Mouse (Mus musculus): Measurements from ENCODE around the gene Tmem151a. TPM values are rescaled to one million over a fixed set of nuclear protein-coding genes. Genes with fewer than 3 reads are reported as not detected.

The Tmem151a gene
- polyA plus RNA-seq, 1 experiment from 2014 or later, result 4.4 TPM

GRCm38 (mm10) chr19:5060365-5061330 lies 24.7 kb downstream of the Tmem151a start:
- Histone ChIP-seq H3K4me1 (replicated peaks) (peaks cover 28% of the 10 kb centered on the region), H3K27me3 (peaks cover 14% of the 10 kb centered on the region), H3K4me2 (replicated peaks) (no peak overlapping the region), H3K9me3 (no peaks in the 10 kb centered on the region), H3K36me3 (no peaks in the 10 kb centered on the region), H3K4me3 (replicated peaks) (no peak overlapping the region), H3K27ac (no peak overlapping the region), H3K9ac (replicated peaks) (no peak overlapping the region)
- WGBS, result 41% methylated on average over 5 of the region's 5 CpGs
- no peak for ATAC-seq

- H3K4me3 ChIP-seq (replicated peaks), result no peak overlapping the region
- H3K36me3 ChIP-seq, result no peaks in the 10 kb centered on the region
- H3K4me1 ChIP-seq (replicated peaks), result peaks cover 28% of the 10 kb centered on the region
- WGBS, result 10% methylated on average over 10 of the region's 10 CpGs
- H3K9me3 ChIP-seq, result no peaks in the 10 kb centered on the region
- H3K4me2 ChIP-seq (replicated peaks), result no peak overlapping the region
- peak; percentile 41; the same call in 1 of the 2 replicates for ATAC-seq
- H3K27ac ChIP-seq, result no peak overlapping the region
- peak overlapping the region; percentile 33; the same call in 1 of the 2 replicates for H3K9ac ChIP-seq (replicated peaks)
- H3K27me3 ChIP-seq, result peaks cover 20% of the 10 kb centered on the region
These were observed 26.2 kb downstream of the Tmem151a start for GRCm38 (mm10) chr19:5058801-5059771.

GRCm38 (mm10) chr19:5057876-5058775 lies 27.2 kb downstream of the Tmem151a start:
- H3K4me3 ChIP-seq (replicated peaks), result no peak overlapping the region

GRCm38 (mm10) chr19:5056251-5056650 lies 29.1 kb downstream of the Tmem151a start:
- no peak overlapping the region for H3K27ac ChIP-seq
- no peak overlapping the region; the same call in 1 of the 2 replicates for H3K9ac ChIP-seq (replicated peaks)
- peaks cover 48% of the 10 kb centered on the region for H3K27me3 ChIP-seq
- H3K36me3 ChIP-seq, result no peaks in the 10 kb centered on the region
- 6% methylated on average over 6 of the region's 6 CpGs for WGBS
- no peak overlapping the region for H3K4me2 ChIP-seq (replicated peaks)
- H3K9me3 ChIP-seq, result no peaks in the 10 kb centered on the region
- H3K4me3 ChIP-seq (replicated peaks), result no peak overlapping the region
- peaks cover 30% of the 10 kb centered on the region for H3K4me1 ChIP-seq (replicated peaks)
- ATAC-seq, result peak; percentile 52

More at GRCm38 (mm10) chr19:5057876-5058775, 27.2 kb downstream of the Tmem151a start:
- Histone ChIP-seq H3K27ac (no peak overlapping the region), H3K4me2 (replicated peaks) (no peak overlapping the region), H3K9me3 (no peaks in the 10 kb centered on the region), H3K4me1 (replicated peaks) (peaks cover 28% of the 10 kb centered on the region), H3K9ac (replicated peaks) (no peak overlapping the region), H3K27me3 (peaks cover 30% of the 10 kb centered on the region), H3K36me3 (no peaks in the 10 kb centered on the region)
- WGBS, result 28% methylated on average over 16 of the region's 16 CpGs
- no peak for ATAC-seq

GRCm38 (mm10) chr19:5053909-5054308 lies 31.4 kb downstream of the Tmem151a start:
- H3K4me1 ChIP-seq (replicated peaks), result peaks cover 35% of the 10 kb centered on the region

GRCm38 (mm10) chr19:5052853-5053252 lies 32.5 kb downstream of the Tmem151a start:
- Histone ChIP-seq H3K4me2 (replicated peaks) (no peak overlapping the region), H3K4me3 (replicated peaks) (no peak overlapping the region), H3K9me3 (no peaks in the 10 kb centered on the region), H3K27me3 (peaks cover 61% of the 10 kb centered on the region), H3K36me3 (peaks cover 21% of the 10 kb centered on the region), H3K9ac (replicated peaks) (no peak overlapping the region), H3K4me1 (replicated peaks) (peaks cover 30% of the 10 kb centered on the region), H3K27ac (no peak overlapping the region)
- no peak for ATAC-seq
- 55% methylated on average over 17 of the region's 17 CpGs for WGBS

More at GRCm38 (mm10) chr19:5053909-5054308, 31.4 kb downstream of the Tmem151a start:
- 19% methylated on average over 9 of the region's 9 CpGs for WGBS
- H3K27ac ChIP-seq, result no peak overlapping the region
- H3K27me3 ChIP-seq, result peaks cover 61% of the 10 kb centered on the region
- no peak overlapping the region for H3K9ac ChIP-seq (replicated peaks)
- H3K36me3 ChIP-seq, result peaks cover 11% of the 10 kb centered on the region
- H3K4me2 ChIP-seq (replicated peaks), result no peak overlapping the region
- H3K9me3 ChIP-seq, result no peaks in the 10 kb centered on the region
- H3K4me3 ChIP-seq (replicated peaks), result no peak overlapping the region
- ATAC-seq, result no peak

GRCm38 (mm10) chr19:5052166-5052822 lies 33.0 kb downstream of the Tmem151a start:
- Histone ChIP-seq H3K27me3 (peaks cover 61% of the 10 kb centered on the region), H3K36me3 (peaks cover 27% of the 10 kb centered on the region), H3K4me1 (replicated peaks) (peaks cover 30% of the 10 kb centered on the region), H3K27ac (no peak overlapping the region), H3K9ac (replicated peaks) (no peak overlapping the region), H3K4me2 (replicated peaks) (no peak overlapping the region), H3K9me3 (no peaks in the 10 kb centered on the region), H3K4me3 (replicated peaks) (no peak overlapping the region)
- ATAC-seq, result no peak
- WGBS, result 33% methylated on average over 25 of the region's 25 CpGs

- Histone ChIP-seq H3K4me1 (replicated peaks) (peaks cover 30% of the 10 kb centered on the region), H3K9me3 (no peaks in the 10 kb centered on the region), H3K9ac (replicated peaks) (0 out of 2 replicates have a peak overlapping the region, but pooled peaks have one; percentile 33), H3K36me3 (peaks cover 35% of the 10 kb centered on the region), H3K4me2 (replicated peaks) (no peak overlapping the region; the same call in 1 of the 2 replicates), H3K27me3 (peaks cover 61% of the 10 kb centered on the region), H3K27ac (no peak overlapping the region), H3K4me3 (replicated peaks) (no peak overlapping the region)
- 49% methylated on average over 3 of the region's 3 CpGs for WGBS
- no peak for ATAC-seq
These were observed 33.8 kb downstream of the Tmem151a start for GRCm38 (mm10) chr19:5051515-5051914.

- Histone ChIP-seq H3K9ac (replicated peaks) (peak overlapping the region; percentile 33; the same call in 1 of the 2 replicates), H3K36me3 (peaks cover 39% of the 10 kb centered on the region), H3K27ac (no peak overlapping the region), H3K27me3 (peaks cover 61% of the 10 kb centered on the region), H3K4me2 (replicated peaks) (no peak overlapping the region; the same call in 1 of the 2 replicates), H3K4me3 (replicated peaks) (no peak overlapping the region), H3K4me1 (replicated peaks) (peaks cover 25% of the 10 kb centered on the region), H3K9me3 (no peaks in the 10 kb centered on the region)
- ATAC-seq, result no peak
- 7% methylated on average over 17 of the region's 17 CpGs for WGBS
These were observed 34.3 kb downstream of the Tmem151a start for GRCm38 (mm10) chr19:5051031-5051430.

GRCm38 (mm10) chr19:5050047-5050905 lies 35.1 kb downstream of the Tmem151a start, which contains the start of gene Rin1:
TSS of gene Rin1 (plus strand) at chr19:5050481.
- Histone ChIP-seq H3K4me1 (replicated peaks) (peaks cover 25% of the 10 kb centered on the region), H3K9ac (replicated peaks) (peak within 1 kb of the TSS; percentile 39; the same call in 1 of the 2 replicates), H3K27me3 (peaks cover 56% of the 10 kb centered on the region), H3K27ac (no peak within 1 kb of the TSS), H3K4me2 (replicated peaks) (no peak within 1 kb of the TSS; the same call in 1 of the 2 replicates), H3K36me3 (peaks cover 43% of the 10 kb centered on the region), H3K4me3 (replicated peaks) (no peak within 1 kb of the TSS), H3K9me3 (no peaks in the 10 kb centered on the region)
- WGBS, result 13% methylated on average over 14 of the region's 14 CpGs
- ATAC-seq, result peak; percentile 53
